Mouse (Mus musculus) lung, adult 2 months (tissue): ENCODE measurements around the gene Bckdhb.

Source experiments
- CTCF ChIP-seq: fragments of 200-500 bp; IDR thresholded peaks from 2 replicates; pipeline ENCODE4 v1.5.1; 2011; ENCODE audit warnings: mild to moderate bottlenecking, low read length, control low read depth; ENCODE audit not compliant: insufficient read depth
- POLR2A ChIP-seq: fragments of 200-500 bp; IDR thresholded peaks from 2 replicates; pipeline ENCODE4 v1.6.1; 2011; ENCODE audit warnings: low read depth, mild to moderate bottlenecking, control low read depth, low read length, borderline replicate concordance; ENCODE audit errors: extremely low read depth

GRCm38 (mm10) chr9:84046334-84046733 is 121.4 kb downstream of the Bckdhb start:
- no peak for TF ChIP-seq POLR2A
- TF ChIP-seq CTCF, result no peak
